12 mouse cellular contexts compared by ENCODE assay signal in genomic region chr13:32963990-32964753, GRCm38 (mm10). TPM values are rescaled to one million over a fixed set of nuclear protein-coding genes. Genes with fewer than 3 reads are reported as not detected.
DNase-seq lines count a peak whose midpoint lies in the region; ATAC-seq and TF ChIP-seq lines count a peak whose summit lies in the region.
"Had no signal": no experiment of that assay in that cellular context is flagged by ENCODE, and none has a peak within 500 bp of the region (broad histone marks: within the 10 kb centered on the region; RNA-seq: fewer than 3 reads in every experiment).

No protein-coding gene starts in this region.

- H3K27ac ChIP-seq in intestine, embryonic 16.5 days (ENCODE audit: low read length): no peak overlapping the region
- H3K27ac ChIP-seq in intestine, postnatal 0 days (ENCODE audit: low read depth, low read length): no peak overlapping the region
- peak overlapping the region; percentile 13; the same call in 1 of the 2 replicates for H3K27ac ChIP-seq in lung, embryonic 14.5 days (ENCODE audit: low read depth)
- H3K27ac ChIP-seq in hindbrain, postnatal 0 days: no peak overlapping the region
- H3K27ac ChIP-seq: embryonic facial prominence, embryonic 13.5 days; forebrain, embryonic 13.5 days; hindbrain, embryonic 12.5 days had no signal

- CTCF ChIA-PET in Patski (lab: Charles Lee): interaction anchor here (0.6 to 2.4 kb wide), 7 partner anchors 37 to 1132 kb away, joined by 3 to 8 read pairs (median 4); no protein-coding TSS in a partner anchor

- POLR2A ChIA-PET in Patski (lab: Charles Lee): interaction anchor here (0.5 to 1.6 kb wide), 3 partner anchors 37 to 938 kb away, joined by 3 to 4 read pairs (median 4); no protein-coding TSS in a partner anchor

- 51% methylated on average over 9 of the region's 9 CpGs for WGBS in intestine, embryonic 16.5 days
- WGBS in intestine, postnatal 0 days: 51% methylated on average over 9 of the region's 9 CpGs
- 54% methylated on average over 9 of the region's 9 CpGs for WGBS in lung, embryonic 14.5 days
- 81% methylated on average over 9 of the region's 9 CpGs for WGBS in hindbrain, postnatal 0 days

- H3K4me3 ChIP-seq in intestine, embryonic 16.5 days (ENCODE audit: low read length): no peak overlapping the region
- no peak overlapping the region for H3K4me3 ChIP-seq in intestine, postnatal 0 days (ENCODE audit: low read depth, low read length)
- H3K4me3 ChIP-seq in lung, embryonic 14.5 days (ENCODE audit: low read depth, low read length): no peak overlapping the region
- H3K4me3 ChIP-seq in hindbrain, postnatal 0 days (ENCODE audit: low read length): no peak overlapping the region
- H3K4me3 ChIP-seq: forebrain, embryonic 13.5 days; hindbrain, embryonic 12.5 days had no signal

- H3K4me1 ChIP-seq in intestine, embryonic 16.5 days (ENCODE audit: control insufficient read depth, insufficient read depth, low read length): peaks cover 7% of the 10 kb centered on the region
- peaks cover 4% of the 10 kb centered on the region for H3K4me1 ChIP-seq in intestine, postnatal 0 days (replicated peaks; ENCODE audit: control insufficient read depth, insufficient read depth, low read length)
- H3K4me1 ChIP-seq in lung, embryonic 14.5 days (ENCODE audit: insufficient read depth): no peaks in the 10 kb centered on the region
- H3K4me1 ChIP-seq in hindbrain, postnatal 0 days (ENCODE audit: insufficient read depth, low read length): no peaks in the 10 kb centered on the region
- H3K4me1 ChIP-seq: forebrain, embryonic 13.5 days had no signal

- no peak overlapping the region for H3K4me2 ChIP-seq in intestine, embryonic 16.5 days (ENCODE audit: low read depth, low read length)
- H3K4me2 ChIP-seq in intestine, postnatal 0 days (replicated peaks; ENCODE audit: low read depth): no peak overlapping the region
- no peak overlapping the region for H3K4me2 ChIP-seq in lung, embryonic 14.5 days
- H3K4me2 ChIP-seq in hindbrain, postnatal 0 days (ENCODE audit: low read depth, low read length): no peak overlapping the region
- H3K4me2 ChIP-seq: forebrain, embryonic 13.5 days had no signal

- intact Hi-C loops in heart, postnatal 14 days (cut with DNase I): loop anchor here (2.0 kb wide), 2 partner anchors 39 to 61 kb away; no protein-coding TSS in a partner anchor

- no peaks in the 10 kb centered on the region for H3K36me3 ChIP-seq in intestine, embryonic 16.5 days (ENCODE audit: control insufficient read depth, insufficient read depth, low read length)
- no peaks in the 10 kb centered on the region for H3K36me3 ChIP-seq in intestine, postnatal 0 days (ENCODE audit: control insufficient read depth, insufficient read depth)
- no peaks in the 10 kb centered on the region for H3K36me3 ChIP-seq in lung, embryonic 14.5 days (ENCODE audit: insufficient read depth)
- no peaks in the 10 kb centered on the region for H3K36me3 ChIP-seq in hindbrain, postnatal 0 days (ENCODE audit: insufficient read depth, low read length)
- H3K36me3 ChIP-seq: embryonic facial prominence, embryonic 13.5 days; hindbrain, embryonic 12.5 days had no signal

- H3K9ac ChIP-seq in intestine, embryonic 16.5 days (ENCODE audit: low read depth, low read length): no peak overlapping the region
- H3K9ac ChIP-seq in intestine, postnatal 0 days (ENCODE audit: low read depth, low read length): no peak overlapping the region
- no peak overlapping the region for H3K9ac ChIP-seq in lung, embryonic 14.5 days
- H3K9ac ChIP-seq in hindbrain, postnatal 0 days (replicated peaks; ENCODE audit: low read length): no peak overlapping the region
- H3K9ac ChIP-seq: embryonic facial prominence, embryonic 13.5 days; forebrain, embryonic 13.5 days; hindbrain, embryonic 12.5 days had no signal

- no peak for TF ChIP-seq CTCF in intestine, postnatal 0 days (IDR thresholded peaks at IDR 0.05; ENCODE audit: low read depth)
- no peak for TF ChIP-seq CTCF in lung, embryonic 14.5 days (IDR thresholded peaks at IDR 0.05; ENCODE audit: low read depth)
- TF ChIP-seq CTCF in Patski (IDR thresholded peaks at IDR 0.05): no peak
- TF ChIP-seq CTCF in hindbrain, postnatal 0 days (IDR thresholded peaks at IDR 0.05; ENCODE audit: low read depth): no peak

- no peaks in the 10 kb centered on the region for H3K9me3 ChIP-seq in intestine, embryonic 16.5 days (ENCODE audit: control insufficient read depth, low read length)
- H3K9me3 ChIP-seq in intestine, postnatal 0 days (ENCODE audit: control insufficient read depth): no peaks in the 10 kb centered on the region
- H3K9me3 ChIP-seq in lung, embryonic 14.5 days (ENCODE audit: low read depth, low read length): no peaks in the 10 kb centered on the region
- no peaks in the 10 kb centered on the region for H3K9me3 ChIP-seq in hindbrain, postnatal 0 days (ENCODE audit: low read length)
- H3K9me3 ChIP-seq: embryonic facial prominence, embryonic 13.5 days; forebrain, embryonic 13.5 days; hindbrain, embryonic 12.5 days had no signal

- no peaks in the 10 kb centered on the region for H3K27me3 ChIP-seq in intestine, embryonic 16.5 days (replicated peaks; ENCODE audit: control insufficient read depth, insufficient read depth, low read length)
- no peaks in the 10 kb centered on the region for H3K27me3 ChIP-seq in intestine, postnatal 0 days (replicated peaks; ENCODE audit: control insufficient read depth, insufficient read depth, low read length)
- H3K27me3 ChIP-seq in lung, embryonic 14.5 days (ENCODE audit: insufficient read depth, low read length): no peaks in the 10 kb centered on the region
- no peaks in the 10 kb centered on the region for H3K27me3 ChIP-seq in Patski
- H3K27me3 ChIP-seq in hindbrain, postnatal 0 days (ENCODE audit: insufficient read depth, low read length): no peaks in the 10 kb centered on the region
- H3K27me3 ChIP-seq: embryonic facial prominence, embryonic 13.5 days; forebrain, embryonic 13.5 days; hindbrain, embryonic 12.5 days had no signal

- DNase-seq in heart, adult 11 months: peak; percentile 84
- DNase-seq in heart, postnatal 14 days: no peak
- DNase-seq in lung, embryonic 14.5 days: peak; percentile 17
- no peak for DNase-seq in lung, postnatal 14 days
- peak; percentile 68 for DNase-seq in Patski (ENCODE audit: low read depth, low spot score)
- DNase-seq in hindbrain, postnatal 0 days (ENCODE audit: low spot score): no peak
- DNase-seq: cerebellum, adult 11 months had no signal

- in situ Hi-C loops in Patski (cut with MboI; ENCODE audit: low pct_unique_long_range_greater_than_20kb): loop anchor here (10.0 kb wide), 1 partner anchor 49 kb away; no protein-coding TSS in a partner anchor

- ATAC-seq in intestine, embryonic 16.5 days: peak; percentile 31
- ATAC-seq in intestine, postnatal 0 days: no peak
- no peak for ATAC-seq in lung, embryonic 14.5 days (ENCODE audit: insufficient read depth)
- peak; percentile 51 for ATAC-seq in Patski
- no peak for ATAC-seq in hindbrain, postnatal 0 days

RNA-seq across cellular contexts. Expression of gene Serpinb6b, which starts 0.8 kb away (rescaled TPM):
- 10 to 100 TPM; 24.9 to 27.8 TPM for total RNA-seq in heart, postnatal 14 days (2021)
- polyA plus RNA-seq in intestine, embryonic 16.5 days (2015; fragmentation: Nextera tagmentation; extraction: Ambion mirVana): 3.7 TPM in 2 replicates
- 13.0 and 13.8 TPM in 2 replicates for polyA plus RNA-seq in intestine, postnatal 0 days (2015; fragmentation: Nextera tagmentation; extraction: Ambion mirVana)
- 23.7 and 24.0 TPM in 2 replicates for polyA plus RNA-seq in lung, embryonic 14.5 days (2014; fragmentation: Nextera tagmentation; extraction: Ambion mirVana)
- 91.5 TPM for polyA plus RNA-seq in Patski (2021)
- total RNA-seq in hindbrain, postnatal 0 days (2014; rRNA removed): 1.7 and 4.7 TPM in 2 replicates
- polyA plus RNA-seq in hindbrain, postnatal 0 days (2015; fragmentation: Nextera tagmentation; extraction: Ambion mirVana): 2.8 TPM in 2 replicates

RNA-seq across cellular contexts. Expression of gene Serpinb9, which starts 38.9 kb away (rescaled TPM):
- total RNA-seq in heart, postnatal 14 days (2021): 1 to 10 TPM; 7.8 to 8.6 TPM
- 7.3 and 7.4 TPM in 2 replicates for polyA plus RNA-seq in intestine, embryonic 16.5 days (2015; fragmentation: Nextera tagmentation; extraction: Ambion mirVana)
- polyA plus RNA-seq in intestine, postnatal 0 days (2015; fragmentation: Nextera tagmentation; extraction: Ambion mirVana): 9.5 and 10.0 TPM in 2 replicates
- 30.1 and 31.8 TPM in 2 replicates for polyA plus RNA-seq in lung, embryonic 14.5 days (2014; fragmentation: Nextera tagmentation; extraction: Ambion mirVana)
- 69.0 TPM for polyA plus RNA-seq in Patski (2021)
- 3.8 and 4.4 TPM in 2 replicates for total RNA-seq in hindbrain, postnatal 0 days (2014; rRNA removed)
- polyA plus RNA-seq in hindbrain, postnatal 0 days (2015; fragmentation: Nextera tagmentation; extraction: Ambion mirVana): 3.4 and 3.8 TPM in 2 replicates

Comparison
In these comparisons a context has a peak if more than half of its experiments do, and no peak if none do; other contexts are left out.
1. DNase-seq: peak in heart, adult 11 months (single experiment), lung, embryonic 14.5 days (single experiment) and Patski (single experiment); none in heart, postnatal 14 days (0 of 2), lung, postnatal 14 days (single experiment) and hindbrain, postnatal 0 days (single experiment).
2. ATAC-seq: peak in intestine, embryonic 16.5 days (single experiment) and Patski (single experiment); none in intestine, postnatal 0 days (single experiment), lung, embryonic 14.5 days (single experiment) and hindbrain, postnatal 0 days (single experiment).